ENCODE assay signal across 9 mouse cellular contexts in the genomic region with DNA sequence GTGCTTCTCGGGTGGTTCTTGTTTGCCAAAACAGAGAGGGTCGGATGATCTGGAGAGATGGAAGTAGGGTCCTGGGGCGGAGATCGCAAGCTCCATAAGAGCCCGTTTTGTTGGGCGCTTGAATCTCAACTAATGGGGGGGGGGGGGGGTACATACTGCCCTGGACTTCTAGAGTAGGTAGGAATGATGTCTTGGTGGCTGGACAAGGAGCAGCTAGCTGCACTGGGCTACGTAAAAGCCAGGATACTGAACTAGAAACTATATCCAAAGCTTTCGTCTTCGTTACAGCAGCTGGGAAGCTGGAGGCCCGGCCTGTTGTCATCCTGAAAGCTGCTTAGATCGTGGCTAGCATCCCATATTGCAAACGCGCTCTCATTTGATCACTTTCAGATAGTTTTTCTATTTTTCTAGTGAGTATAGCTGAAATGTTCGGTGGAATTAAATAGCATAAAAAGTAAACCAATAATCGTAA. TPM values are rescaled to one million over a fixed set of nuclear protein-coding genes. Genes with fewer than 3 reads are reported as not detected.
DNase-seq lines count a peak whose midpoint lies in the region; ATAC-seq and TF ChIP-seq lines count a peak whose summit lies in the region.
"Had no signal": no experiment of that assay in that cellular context is flagged by ENCODE, and none has a peak within 500 bp of the region (broad histone marks: within the 10 kb centered on the region; RNA-seq: fewer than 3 reads in every experiment).

No protein-coding gene starts in this region.

- H3K27me3 ChIP-seq in heart, embryonic 12.5 days (replicated peaks), result no peaks in the 10 kb centered on the region
- H3K27me3 ChIP-seq in E14TG2a.4 (ENCODE audit: insufficient read depth, low read length), result no peaks in the 10 kb centered on the region
- H3K27me3 ChIP-seq in forebrain, embryonic 11.5 days (ENCODE audit: control insufficient read depth, insufficient read depth, low read length), result no peaks in the 10 kb centered on the region
- H3K27me3 ChIP-seq in stomach, embryonic 15.5 days (replicated peaks), result no peaks in the 10 kb centered on the region
- H3K27me3 ChIP-seq: Patski had no signal

- intact Hi-C loops in heart, postnatal 25 days (cut with DNase I), result no loop called here

- no peaks in the 10 kb centered on the region for H3K9me3 ChIP-seq in heart, embryonic 12.5 days (replicated peaks)
- H3K9me3 ChIP-seq in E14TG2a.4 (ENCODE audit: low read length), result no peaks in the 10 kb centered on the region
- no peaks in the 10 kb centered on the region for H3K9me3 ChIP-seq in forebrain, embryonic 11.5 days (ENCODE audit: control insufficient read depth, low read length)
- H3K9me3 ChIP-seq in stomach, embryonic 15.5 days, result no peaks in the 10 kb centered on the region

- no peak for TF ChIP-seq CTCF in E14TG2a.4 (conservative IDR thresholded peaks at IDR 0.05; ENCODE audit: low read length)

- H3K4me3 ChIP-seq in heart, embryonic 12.5 days, result peak overlapping the region; percentile 85
- H3K4me3 ChIP-seq in E14TG2a.4 (replicated peaks; ENCODE audit: low read length), result peak overlapping the region; percentile 89
- peak overlapping the region; percentile 61 for H3K4me3 ChIP-seq in forebrain, embryonic 11.5 days (ENCODE audit: low read depth, low read length)
- peak overlapping the region; percentile 68 for H3K4me3 ChIP-seq in stomach, embryonic 15.5 days (replicated peaks)

- no peak for DNase-seq in heart, postnatal 25 days (ENCODE audit: low spot score)
- DNase-seq in forebrain, embryonic 11.5 days (ENCODE audit: low spot score), result no peak
- peak; percentile 47 for DNase-seq in liver
- no peak for DNase-seq in spleen, adult 18-20 months
- no peak for DNase-seq in gastrocnemius, postnatal 25 days

- H3K9ac ChIP-seq in heart, embryonic 12.5 days, result peak overlapping the region; percentile 95
- peak overlapping the region; percentile 73 for H3K9ac ChIP-seq in forebrain, embryonic 11.5 days (ENCODE audit: low read length)
- peak overlapping the region; percentile 37; the same call in 1 of the 2 replicates for H3K9ac ChIP-seq in stomach, embryonic 15.5 days

- peaks cover 17% of the 10 kb centered on the region for H3K36me3 ChIP-seq in heart, embryonic 12.5 days
- peaks cover 32% of the 10 kb centered on the region for H3K36me3 ChIP-seq in E14TG2a.4 (ENCODE audit: insufficient read depth, low read length)
- H3K36me3 ChIP-seq in forebrain, embryonic 11.5 days (ENCODE audit: control insufficient read depth, insufficient read depth, low read length), result no peaks in the 10 kb centered on the region
- peaks cover 11% of the 10 kb centered on the region for H3K36me3 ChIP-seq in stomach, embryonic 15.5 days

- peak; percentile 51 for ATAC-seq in heart, embryonic 12.5 days (ENCODE audit: insufficient number of reproducible peaks, low FRiP score)
- no peak for ATAC-seq in forebrain, embryonic 11.5 days (replicated peaks; ENCODE audit: low FRiP score)
- ATAC-seq in stomach, embryonic 15.5 days (ENCODE audit: insufficient read depth, low FRiP score, low read depth), result 0 out of 2 replicates have a peak, but pooled peaks have one; percentile 10

- under 1% methylated on average over 15 of the region's 15 CpGs for WGBS in heart, embryonic 12.5 days
- WGBS in forebrain, embryonic 11.5 days, result 2% methylated on average over 15 of the region's 15 CpGs
- WGBS in stomach, embryonic 15.5 days, result 1% methylated on average over 15 of the region's 15 CpGs

- peaks cover 11% of the 10 kb centered on the region for H3K4me1 ChIP-seq in heart, embryonic 12.5 days (replicated peaks)
- peaks cover 15% of the 10 kb centered on the region for H3K4me1 ChIP-seq in E14TG2a.4 (replicated peaks; ENCODE audit: low read depth, low read length)
- peaks cover 2% of the 10 kb centered on the region; the same call in 1 of the 2 replicates for H3K4me1 ChIP-seq in forebrain, embryonic 11.5 days (replicated peaks; ENCODE audit: control insufficient read depth, insufficient read depth, low read length)
- H3K4me1 ChIP-seq in stomach, embryonic 15.5 days, result peaks cover 8% of the 10 kb centered on the region; the same call in 1 of the 2 replicates

- peak overlapping the region; percentile 93 for H3K27ac ChIP-seq in heart, embryonic 12.5 days (ENCODE audit: poor library complexity, severe bottlenecking)
- H3K27ac ChIP-seq in forebrain, embryonic 11.5 days (ENCODE audit: low read depth, low read length), result no peak overlapping the region
- H3K27ac ChIP-seq in stomach, embryonic 15.5 days, result peak overlapping the region; percentile 78

- peak overlapping the region; percentile 76 for H3K4me2 ChIP-seq in heart, embryonic 12.5 days
- peak overlapping the region; percentile 82 for H3K4me2 ChIP-seq in forebrain, embryonic 11.5 days (ENCODE audit: low read depth, low read length, severe bottlenecking)
- H3K4me2 ChIP-seq in stomach, embryonic 15.5 days, result peak overlapping the region; percentile 50

RNA-seq across cellular contexts. Expression of a gene that starts 0.4 kb away (rescaled TPM):
- 48.7 and 54.9 TPM in 2 replicates for polyA plus RNA-seq in heart, embryonic 12.5 days (2016; fragmentation: Nextera tagmentation; extraction: Ambion mirVana)
- total RNA-seq in heart, postnatal 25 days (2021), result 10 to 100 TPM; 42.2 to 48.6 TPM
- 53.5 and 61.1 TPM in 2 replicates for polyA plus RNA-seq in forebrain, embryonic 11.5 days (2014; fragmentation: Nextera tagmentation; extraction: Ambion mirVana)
- 55.6 and 57.0 TPM in 2 replicates for polyA plus RNA-seq in stomach, embryonic 15.5 days (2015; fragmentation: Nextera tagmentation; extraction: Ambion mirVana)
- 10 to 100 TPM; 39.8 to 42.3 TPM for total RNA-seq in gastrocnemius, postnatal 25 days (2021)

RNA-seq across cellular contexts. Expression of a gene that starts 0.4 kb away (rescaled TPM):
- polyA plus RNA-seq in heart, embryonic 12.5 days (2016; fragmentation: Nextera tagmentation; extraction: Ambion mirVana), result 450 and 465 TPM in 2 replicates
- 1,000 to 10,000 TPM; 1,489 to 1,582 TPM for total RNA-seq in heart, postnatal 25 days (2021)
- 249 and 253 TPM in 2 replicates for polyA plus RNA-seq in forebrain, embryonic 11.5 days (2014; fragmentation: Nextera tagmentation; extraction: Ambion mirVana)
- 256 and 275 TPM in 2 replicates for polyA plus RNA-seq in stomach, embryonic 15.5 days (2015; fragmentation: Nextera tagmentation; extraction: Ambion mirVana)
- total RNA-seq in gastrocnemius, postnatal 25 days (2021), result 100 to 1,000 TPM; 660 to 663 TPM

RNA-seq across cellular contexts. Expression of a gene that starts 13.3 kb away (rescaled TPM):
- polyA plus RNA-seq in heart, embryonic 12.5 days (2016; fragmentation: Nextera tagmentation; extraction: Ambion mirVana), result 0.87 and 1.5 TPM in 2 replicates
- 10 to 100 TPM; 73.0 to 78.4 TPM for total RNA-seq in heart, postnatal 25 days (2021)
- polyA plus RNA-seq in forebrain, embryonic 11.5 days (2014; fragmentation: Nextera tagmentation; extraction: Ambion mirVana), result not detected in 2 replicates
- not detected in 2 replicates for polyA plus RNA-seq in stomach, embryonic 15.5 days (2015; fragmentation: Nextera tagmentation; extraction: Ambion mirVana)
- total RNA-seq in gastrocnemius, postnatal 25 days (2021), result 10 to 100 TPM; 69.7 to 84.2 TPM
- polyA plus RNA-seq: Patski had no signal

RNA-seq across cellular contexts. Expression of a gene that starts 33.1 kb away (rescaled TPM):
- 87.5 and 89.2 TPM in 2 replicates for polyA plus RNA-seq in heart, embryonic 12.5 days (2016; fragmentation: Nextera tagmentation; extraction: Ambion mirVana)
- total RNA-seq in heart, postnatal 25 days (2021), result 10 to 100 TPM; 40.1 to 40.8 TPM
- 113 and 119 TPM in 2 replicates for polyA plus RNA-seq in forebrain, embryonic 11.5 days (2014; fragmentation: Nextera tagmentation; extraction: Ambion mirVana)
- polyA plus RNA-seq in stomach, embryonic 15.5 days (2015; fragmentation: Nextera tagmentation; extraction: Ambion mirVana), result 150 and 153 TPM in 2 replicates
- total RNA-seq in gastrocnemius, postnatal 25 days (2021), result 10 to 100 TPM; 16.3 to 20.3 TPM

RNA-seq across cellular contexts. Expression of a gene that starts 40.2 kb away (rescaled TPM):
- 2.9 and 3.3 TPM in 2 replicates for polyA plus RNA-seq in heart, embryonic 12.5 days (2016; fragmentation: Nextera tagmentation; extraction: Ambion mirVana)
- total RNA-seq in heart, postnatal 25 days (2021), result 1 to 10 TPM; 2.7 to 4.0 TPM
- polyA plus RNA-seq in forebrain, embryonic 11.5 days (2014; fragmentation: Nextera tagmentation; extraction: Ambion mirVana), result 4.4 TPM in 2 replicates
- 5.2 and 5.9 TPM in 2 replicates for polyA plus RNA-seq in stomach, embryonic 15.5 days (2015; fragmentation: Nextera tagmentation; extraction: Ambion mirVana)
- 1 to 10 TPM; 2.6 to 2.7 TPM for total RNA-seq in gastrocnemius, postnatal 25 days (2021)

Comparison
In these comparisons a context has a peak if more than half of its experiments do, and no peak if none do; other contexts are left out.
1. H3K9ac ChIP-seq: peak in every context shown above with its lines; median percentile 95 in heart, embryonic 12.5 days; 73 in forebrain, embryonic 11.5 days; 37 in stomach, embryonic 15.5 days.